Mouse (Mus musculus): ENCODE data around the gene 4930539E08Rik. TPM values are rescaled to one million over a fixed set of nuclear protein-coding genes. Genes with fewer than 3 reads are reported as not detected.

The 4930539E08Rik gene
- total and polyA plus RNA-seq, 2 experiments from 2014 or later = 2.1 to 3.3 TPM

DNA sequence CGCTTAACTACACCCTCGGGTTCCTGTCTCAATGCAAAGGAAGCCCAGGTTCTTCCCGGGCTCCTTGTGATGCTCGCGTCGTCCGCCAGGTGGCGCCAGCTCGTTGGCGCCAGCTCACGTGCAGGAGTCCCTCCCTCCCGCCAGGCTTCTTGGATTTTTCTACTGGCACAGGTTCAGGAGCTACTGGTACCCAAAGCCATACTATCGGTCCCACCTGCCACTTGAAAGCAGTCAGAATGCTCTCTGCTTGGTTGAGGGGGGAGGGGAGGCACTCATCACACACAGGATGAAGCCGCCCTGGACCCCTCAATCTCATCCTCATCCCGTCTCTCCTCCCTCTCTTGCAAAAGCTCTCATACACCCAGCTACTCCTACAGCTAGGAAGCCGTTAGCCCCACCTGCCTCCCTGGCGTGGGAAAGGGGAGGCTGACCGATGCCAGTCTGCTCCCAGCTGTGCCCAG lies 35.2 kb downstream of the 4930539E08Rik start:
- Histone ChIP-seq H3K27me3 (ENCODE audit: insufficient read depth, low read length) (no peaks in the 10 kb centered on the region), H3K27ac (ENCODE audit: low read depth, low read length) (no peak overlapping the region), H3K36me3 (ENCODE audit: insufficient read depth) (no peaks in the 10 kb centered on the region), H3K9me3 (ENCODE audit: low read length) (no peaks in the 10 kb centered on the region), H3K9ac (no peak overlapping the region), H3K4me1 (ENCODE audit: insufficient read depth) (peaks cover 6% of the 10 kb centered on the region; the same call in 1 of the 2 replicates), H3K4me3 (ENCODE audit: low read depth, low read length) (no peak overlapping the region), H3K4me2 (ENCODE audit: low read depth) (peak overlapping the region; percentile 27)
- ATAC-seq (peak; percentile 30), DNase-seq (peak; percentile 93)
- peak; percentile 95 for TF ChIP-seq CTCF (IDR thresholded peaks at IDR 0.05; ENCODE audit: low read depth)
- WGBS = 5% methylated on average over 18 of the region's 18 CpGs

DNA sequence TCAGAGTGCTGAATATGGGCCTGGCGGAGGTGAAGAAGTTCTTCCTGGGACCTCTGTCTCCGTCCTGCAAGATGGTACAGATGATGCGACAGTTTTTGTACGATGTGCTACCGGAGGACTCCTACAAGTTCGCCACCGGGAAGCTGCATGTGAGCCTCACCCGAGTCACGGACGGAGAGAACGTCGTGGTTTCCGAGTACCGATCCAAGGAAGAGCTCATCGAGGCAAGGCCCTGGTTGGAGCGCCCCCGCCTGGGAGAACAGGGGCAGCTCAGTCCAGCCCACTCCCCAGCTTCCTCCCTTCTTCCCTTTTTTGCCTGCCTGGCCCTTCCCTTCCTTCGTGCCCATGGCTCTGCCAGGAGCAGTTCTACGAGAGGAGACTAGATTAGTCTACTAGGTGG lies 38.3 kb downstream of the 4930539E08Rik start:
- no peak overlapping the region for H3K27ac ChIP-seq (ENCODE audit: low read depth, low read length)
- no peak overlapping the region for H3K4me3 ChIP-seq (ENCODE audit: low read depth, low read length)
- H3K9ac ChIP-seq = no peak overlapping the region
- H3K27me3 ChIP-seq (ENCODE audit: insufficient read depth, low read length) = no peaks in the 10 kb centered on the region
- peaks cover 7% of the 10 kb centered on the region; the same call in 1 of the 2 replicates for H3K4me1 ChIP-seq (ENCODE audit: insufficient read depth)
- ATAC-seq = peak; percentile 38
- TF ChIP-seq CTCF (IDR thresholded peaks at IDR 0.05; ENCODE audit: low read depth) = peak; percentile 58
- DNase-seq = peak; percentile 42
- H3K9me3 ChIP-seq (ENCODE audit: low read length) = no peaks in the 10 kb centered on the region
- no peaks in the 10 kb centered on the region for H3K36me3 ChIP-seq (ENCODE audit: insufficient read depth)
- H3K4me2 ChIP-seq (ENCODE audit: low read depth) = no peak overlapping the region
- 18% methylated on average over 19 of the region's 19 CpGs for WGBS

GRCm38 (mm10) chr17:28876331-28876730 lies 38.8 kb downstream of the 4930539E08Rik start:
- Histone ChIP-seq H3K9me3 (ENCODE audit: low read length) (no peaks in the 10 kb centered on the region), H3K4me1 (ENCODE audit: insufficient read depth) (peaks cover 7% of the 10 kb centered on the region; the same call in 1 of the 2 replicates), H3K9ac (no peak overlapping the region), H3K36me3 (ENCODE audit: insufficient read depth) (no peaks in the 10 kb centered on the region), H3K4me3 (ENCODE audit: low read depth, low read length) (no peak overlapping the region), H3K27me3 (ENCODE audit: insufficient read depth, low read length) (no peaks in the 10 kb centered on the region), H3K4me2 (ENCODE audit: low read depth) (no peak overlapping the region), H3K27ac (ENCODE audit: low read depth, low read length) (no peak overlapping the region)
- 64% methylated on average over 5 of the region's 5 CpGs for WGBS
- no peak for ATAC-seq
- DNase-seq = no peak
- no peak for TF ChIP-seq CTCF (IDR thresholded peaks at IDR 0.05; ENCODE audit: low read depth)

- ATAC-seq (peak; percentile 64), DNase-seq (peak; percentile 56)
- no peaks in the 10 kb centered on the region for H3K36me3 ChIP-seq (ENCODE audit: insufficient read depth)
- H3K4me2 ChIP-seq (ENCODE audit: low read depth) = no peak overlapping the region
- TF ChIP-seq CTCF (IDR thresholded peaks at IDR 0.05; ENCODE audit: low read depth) = no peak
- H3K4me1 ChIP-seq (ENCODE audit: insufficient read depth) = peaks cover 7% of the 10 kb centered on the region; the same call in 1 of the 2 replicates
- H3K9ac ChIP-seq = no peak overlapping the region
- no peaks in the 10 kb centered on the region for H3K27me3 ChIP-seq (ENCODE audit: insufficient read depth, low read length)
- H3K27ac ChIP-seq (ENCODE audit: low read depth, low read length) = no peak overlapping the region
- H3K9me3 ChIP-seq (ENCODE audit: low read length) = no peaks in the 10 kb centered on the region
- 33% methylated on average over 8 of the region's 8 CpGs for WGBS
- no peak overlapping the region for H3K4me3 ChIP-seq (ENCODE audit: low read depth, low read length)
These were observed 39.8 kb downstream of the 4930539E08Rik start for GRCm38 (mm10) chr17:28875316-28875715.

DNA sequence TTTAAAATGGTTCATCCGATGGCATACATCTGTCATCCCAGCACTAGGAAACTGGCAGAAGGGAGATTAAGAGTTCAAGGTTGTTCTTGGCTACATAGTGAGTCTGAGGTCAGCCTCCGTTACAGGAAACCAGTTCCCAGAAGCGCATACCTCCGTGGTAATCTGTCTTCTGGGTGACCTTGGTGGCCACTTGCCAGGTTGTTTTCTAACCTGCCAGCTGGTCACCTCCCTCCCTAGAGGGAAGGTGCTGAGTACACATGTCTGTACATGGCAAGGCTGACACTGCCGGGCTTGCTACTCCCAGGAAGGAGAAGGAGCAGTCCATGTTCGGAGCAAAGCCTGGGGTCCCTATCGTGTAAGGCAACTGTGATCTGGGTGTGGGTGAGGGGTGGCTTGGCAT lies 40.3 kb downstream of the 4930539E08Rik start:
- no peaks in the 10 kb centered on the region for H3K36me3 ChIP-seq (ENCODE audit: insufficient read depth)

GRCm38 (mm10) chr17:28874216-28874615 lies 40.9 kb downstream of the 4930539E08Rik start:
- H3K27ac ChIP-seq (ENCODE audit: low read depth, low read length) = no peak overlapping the region
- no peak for DNase-seq
- 83% methylated on average over 4 of the region's 4 CpGs for WGBS
- no peak overlapping the region for H3K4me2 ChIP-seq (ENCODE audit: low read depth)
- no peaks in the 10 kb centered on the region for H3K36me3 ChIP-seq (ENCODE audit: insufficient read depth)
- peaks cover 11% of the 10 kb centered on the region; the same call in 1 of the 2 replicates for H3K4me1 ChIP-seq (ENCODE audit: insufficient read depth)
- no peak overlapping the region for H3K4me3 ChIP-seq (ENCODE audit: low read depth, low read length)
- H3K9me3 ChIP-seq (ENCODE audit: low read length) = no peaks in the 10 kb centered on the region
- no peak for TF ChIP-seq CTCF (IDR thresholded peaks at IDR 0.05; ENCODE audit: low read depth)
- no peak for ATAC-seq
- H3K9ac ChIP-seq = no peak overlapping the region
- no peaks in the 10 kb centered on the region for H3K27me3 ChIP-seq (ENCODE audit: insufficient read depth, low read length)

More for the DNA sequence above, 40.3 kb downstream of the 4930539E08Rik start:
- no peak for ATAC-seq
- Histone ChIP-seq H3K9ac (no peak overlapping the region), H3K4me2 (ENCODE audit: low read depth) (no peak overlapping the region), H3K9me3 (ENCODE audit: low read length) (no peaks in the 10 kb centered on the region), H3K27me3 (ENCODE audit: insufficient read depth, low read length) (no peaks in the 10 kb centered on the region), H3K4me1 (ENCODE audit: insufficient read depth) (peaks cover 7% of the 10 kb centered on the region; the same call in 1 of the 2 replicates), H3K4me3 (ENCODE audit: low read depth, low read length) (no peak overlapping the region), H3K27ac (ENCODE audit: low read depth, low read length) (no peak overlapping the region)
- 73% methylated on average over 7 of the region's 7 CpGs for WGBS
- no peak for TF ChIP-seq CTCF (IDR thresholded peaks at IDR 0.05; ENCODE audit: low read depth)
- no peak for DNase-seq

DNA sequence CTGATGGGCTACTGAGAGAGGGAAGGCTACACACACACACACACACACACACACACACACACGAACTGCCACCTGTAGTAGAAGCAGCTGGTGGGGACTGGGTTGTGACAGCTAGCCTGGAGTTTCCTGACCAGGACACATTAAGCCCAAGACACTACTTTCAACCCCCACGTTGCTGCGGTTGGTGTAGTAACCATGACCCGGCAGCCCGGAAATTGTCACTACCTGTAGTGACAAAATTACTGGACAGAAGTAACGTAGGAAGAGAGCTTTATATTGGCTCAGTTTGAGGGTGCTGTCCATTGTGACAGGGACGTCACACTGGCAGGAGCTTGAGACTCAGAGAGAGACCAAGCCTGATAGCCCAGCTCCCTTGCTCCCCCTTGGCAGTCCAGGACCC lies 42.8 kb downstream of the 4930539E08Rik start:
- ATAC-seq = no peak
- Histone ChIP-seq H3K4me2 (ENCODE audit: low read depth) (no peak overlapping the region), H3K4me1 (ENCODE audit: insufficient read depth) (peaks cover 11% of the 10 kb centered on the region; the same call in 1 of the 2 replicates), H3K27ac (ENCODE audit: low read depth, low read length) (no peak overlapping the region), H3K4me3 (ENCODE audit: low read depth, low read length) (no peak overlapping the region), H3K9me3 (ENCODE audit: low read length) (no peaks in the 10 kb centered on the region), H3K9ac (no peak overlapping the region), H3K36me3 (ENCODE audit: insufficient read depth) (no peaks in the 10 kb centered on the region), H3K27me3 (ENCODE audit: insufficient read depth, low read length) (no peaks in the 10 kb centered on the region)
- TF ChIP-seq CTCF (IDR thresholded peaks at IDR 0.05; ENCODE audit: low read depth) = no peak
- DNase-seq = no peak
- WGBS = 89% methylated on average over 7 of the region's 7 CpGs
